Comparison of ENCODE assay signal across 9 mouse cellular contexts in genomic region chr1:33565764-33566401, GRCm38 (mm10).
DNase-seq lines count a peak whose midpoint lies in the region; ATAC-seq and TF ChIP-seq lines count a peak whose summit lies in the region.
"Had no signal": no experiment of that assay in that cellular context is flagged by ENCODE, and none has a peak within 500 bp of the region (broad histone marks: within the 10 kb centered on the region; RNA-seq: fewer than 3 reads in every experiment).

No protein-coding gene starts in this region.

- H3K36me3 ChIP-seq in kidney, embryonic 16.5 days (ENCODE audit: insufficient read depth, low read length): no peaks in the 10 kb centered on the region
- H3K36me3 ChIP-seq: stomach, embryonic 15.5 days had no signal

- peak; percentile 25 for TF ChIP-seq CTCF in left cerebral cortex, adult 2 months (IDR thresholded peaks at IDR 0.05)

- no peaks in the 10 kb centered on the region for H3K9me3 ChIP-seq in kidney, embryonic 16.5 days (ENCODE audit: low read length)
- H3K9me3 ChIP-seq: stomach, embryonic 15.5 days had no signal

- H3K9ac ChIP-seq in kidney, embryonic 16.5 days (replicated peaks; ENCODE audit: low read length): no peak overlapping the region
- H3K9ac ChIP-seq: stomach, embryonic 15.5 days had no signal

- no peaks in the 10 kb centered on the region for H3K4me1 ChIP-seq in kidney, embryonic 16.5 days (ENCODE audit: insufficient read depth, low read length)
- H3K4me1 ChIP-seq: stomach, embryonic 15.5 days had no signal

- intact Hi-C loops in left cerebral cortex, adult 2 months (cut with DNase I): no loop called here
- intact Hi-C loops in left cerebral cortex, postnatal 10 days (cut with DNase I): no loop called here

- no peak overlapping the region for H3K27ac ChIP-seq in left cerebral cortex, adult 2 months
- no peak overlapping the region for H3K27ac ChIP-seq in kidney, embryonic 16.5 days (ENCODE audit: low read length)
- H3K27ac ChIP-seq: stomach, embryonic 15.5 days had no signal

- H3K4me3 ChIP-seq in left cerebral cortex, adult 2 months: no peak overlapping the region
- no peak overlapping the region for H3K4me3 ChIP-seq in kidney, embryonic 16.5 days (ENCODE audit: low read length)
- H3K4me3 ChIP-seq: stomach, embryonic 15.5 days had no signal

- no peak for DNase-seq in left cerebral cortex, adult 2 months (ENCODE audit: extremely low spot score in 1 of 2, low spot score in 2 of 2)
- no peak for DNase-seq in left cerebral cortex, postnatal 10 days (ENCODE audit: extremely low spot score in 1 of 2, low spot score in 2 of 2)
- peak; percentile 56 for DNase-seq in T-cell, adult 2 months (ENCODE audit: low spot score)
- DNase-seq in liver: peak; percentile 73
- peak; percentile 88 for DNase-seq in thymus, postnatal 0 days (ENCODE audit: low spot score)
- DNase-seq in frontal cortex, postnatal 36 days (ENCODE audit: low spot score in 2 of 2): no peak
- DNase-seq in kidney, adult 8-10 months: no peak

- H3K4me2 ChIP-seq in kidney, embryonic 16.5 days (replicated peaks; ENCODE audit: low read depth, low read length): no peak overlapping the region
- H3K4me2 ChIP-seq: stomach, embryonic 15.5 days had no signal

- no peak for ATAC-seq in kidney, embryonic 16.5 days (ENCODE audit: low FRiP score, low TSS enrichment)

- WGBS in kidney, embryonic 16.5 days: 52% methylated on average over 7 of the region's 7 CpGs

- H3K27me3 ChIP-seq in kidney, embryonic 16.5 days (ENCODE audit: insufficient read depth, low read length): no peaks in the 10 kb centered on the region
- H3K27me3 ChIP-seq: stomach, embryonic 15.5 days had no signal

Comparison
In these comparisons a context has a peak if more than half of its experiments do, and no peak if none do; other contexts are left out.
1. DNase-seq: peak in T-cell, adult 2 months (single experiment), liver (single experiment) and thymus, postnatal 0 days (single experiment); none in left cerebral cortex, adult 2 months (0 of 2), left cerebral cortex, postnatal 10 days (0 of 2), frontal cortex, postnatal 36 days (0 of 2) and kidney, adult 8-10 months (0 of 2).